Mouse (Mus musculus) urinary bladder, postnatal 0 days (tissue): ENCODE results near the gene Chic1. TPM values are rescaled to one million over a fixed set of nuclear protein-coding genes. Genes with fewer than 3 reads are reported as not detected.

Experiments
- polyA plus RNA-seq: library from polyadenylated mRNA; unstranded; fragments of >200 nt; fragmentation: Nextera tagmentation; extraction: Ambion mirVana; gene quantifications from 2 replicates; pipeline ENCODE4 v1.2.1, GENCODE M21; 2015

Chic1 gene
- 1.5 and 1.7 TPM in 2 replicates for polyA plus RNA-seq

DNA sequence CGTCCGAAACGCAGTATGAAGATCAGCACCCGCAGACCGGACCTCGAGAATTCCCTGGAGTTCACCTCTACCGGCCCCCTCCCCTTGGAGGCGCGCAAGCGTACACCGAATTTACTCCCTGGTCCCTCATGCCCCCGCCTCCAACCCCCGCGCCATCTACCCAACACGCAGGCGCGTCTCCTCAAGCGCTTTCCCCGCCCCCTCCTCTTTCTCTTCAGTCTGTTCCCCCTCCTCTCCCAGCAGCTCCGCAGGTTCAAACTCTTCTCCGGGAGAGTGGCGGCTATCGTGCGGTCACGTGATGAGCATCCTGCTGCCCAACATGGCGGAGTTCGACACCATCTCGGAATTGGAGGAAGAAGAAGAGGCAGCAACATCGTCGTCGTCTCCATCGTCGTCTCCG is at the start of gene Chic1:
TSS of gene Chic1 (plus strand) at position 190 of the 400 bp plus-strand sequence.

DNA sequence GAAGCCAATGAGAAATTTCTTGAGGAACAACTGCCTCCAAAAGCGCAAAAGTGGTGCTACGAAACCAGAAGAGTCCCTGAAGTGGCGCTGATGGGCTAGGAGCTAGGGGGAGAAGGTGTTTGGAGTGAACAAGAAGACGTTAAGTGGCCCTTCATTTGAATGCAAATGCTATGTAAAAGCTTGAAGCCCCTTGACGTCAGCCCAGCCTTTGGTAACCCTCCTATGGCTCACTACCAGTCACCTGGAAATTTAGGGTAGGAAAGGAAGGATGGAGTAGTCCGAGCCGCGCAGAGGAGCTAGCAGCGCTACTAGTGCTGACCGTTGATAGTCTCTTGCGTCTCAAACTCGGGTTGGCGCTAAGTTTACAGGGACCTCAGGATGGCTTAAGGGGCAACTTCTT is 35.1 kb upstream of the Chic1 start, which contains the start of gene Cdx4:
TSS of gene Cdx4 (plus strand) at position 253 of the 400 bp plus-strand sequence.

DNA sequence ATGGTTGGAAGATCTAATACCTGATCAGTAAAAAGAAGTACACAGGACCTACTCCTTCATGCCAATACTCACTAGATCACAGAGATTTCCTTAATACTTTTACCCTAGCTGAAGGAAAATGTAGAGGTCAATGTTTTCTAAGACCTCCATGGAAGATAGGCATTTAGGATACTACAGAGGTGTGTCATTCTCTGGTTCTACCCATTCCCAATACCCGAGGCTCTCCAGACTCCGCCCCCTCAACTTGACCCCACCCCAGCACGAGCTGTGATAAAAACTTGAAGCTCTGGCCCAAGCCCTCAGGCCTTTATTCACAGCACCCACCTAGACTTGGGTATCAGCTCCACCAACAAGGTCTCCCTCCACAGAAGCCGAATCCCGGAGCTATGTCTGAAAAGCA is 57.9 kb downstream of the Chic1 start, which contains the start of gene Tsx:
TSS of gene Tsx (plus strand) at position 301 of the 400 bp plus-strand sequence.

DNA sequence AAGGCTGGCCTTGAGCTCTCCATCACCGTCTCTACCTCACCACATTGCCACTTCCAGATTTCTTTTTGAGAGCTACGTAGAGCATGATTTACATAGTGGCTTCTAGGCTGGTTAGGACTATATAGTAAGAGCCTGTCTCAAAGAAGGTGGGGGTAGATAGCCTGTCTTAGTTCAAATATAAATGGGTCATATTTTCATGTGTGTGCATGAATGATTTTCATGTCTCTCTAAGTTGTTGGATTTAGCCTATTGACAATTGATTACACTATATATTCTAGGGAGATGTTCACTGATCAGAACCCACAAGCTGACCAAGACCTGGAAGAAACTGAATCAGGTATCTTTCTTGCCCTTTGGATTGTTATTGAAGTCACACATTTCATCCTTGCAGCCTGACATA is 65.4 kb downstream of the Chic1 start, which contains the start of gene Gm26992:
TSS of gene Gm26992 (plus strand) at position 301 of the 400 bp plus-strand sequence.

Other genes with a start within 250 kb of the Chic1 start
- gene Nap1l2, start 169.8 kb upstream of the Chic1 start, polyA plus RNA-seq = 0.24 TPM in 2 replicates
- not detected in 2 replicates for gene Cdx4, start 35.1 kb upstream of the Chic1 start, polyA plus RNA-seq
- 0.16 TPM in 1 of 2 replicates, not detected in the other for gene Tsx, start 58.0 kb downstream of the Chic1 start, polyA plus RNA-seq
- not detected in 2 replicates for gene Gm26992, start 65.5 kb downstream of the Chic1 start, polyA plus RNA-seq